Mouse (Mus musculus) midbrain, embryonic 14.5 days (tissue): ENCODE measurements at regions not wholly inside any gene's neighbourhood (a gene's known extent, or its start where the extent isn't known, plus 50 kb on each side); places are given as distances from the start of the nearest gene placed in this dataset.

Experiments
- ATAC-seq: fragments of 200-750 bp; cut with Nextera tagmentation; 2 replicates; pipeline ENCODE4 v1.8.0; 2017; ENCODE audit warnings: moderate number of reproducible peaks, moderate library complexity; ENCODE audit not compliant: low FRiP score, low TSS enrichment
- DNase-seq: peaks from one replicate; pipeline ENCODE4 v3.0.0-alpha.2; 2015
- H3K27ac ChIP-seq: fragments of 300-500 bp; sonication (generic); replicated peaks from 2 replicates; pipeline ENCODE4 v1.5.1; 2014; ENCODE audit warnings: mild to moderate bottlenecking, low read depth, low read length, moderate library complexity
- H3K27me3 ChIP-seq: fragments of 300-500 bp; sonication (generic); 2 replicates; pipeline ENCODE4 v1.6.1; 2014; ENCODE audit warnings: low read length, control low read depth, mixed read lengths; ENCODE audit not compliant: control insufficient read depth, insufficient read depth
- H3K36me3 ChIP-seq: fragments of 300-500 bp; sonication (generic); 2 replicates; pipeline ENCODE4 v1.6.1; 2014; ENCODE audit warnings: low read length, control low read depth; ENCODE audit not compliant: control insufficient read depth, insufficient read depth
- H3K4me1 ChIP-seq: fragments of 300-500 bp; sonication (generic); 2 replicates; pipeline ENCODE4 v1.6.1; 2014; ENCODE audit warnings: mild to moderate bottlenecking, antibody characterized with exemption, low read length, control low read depth; ENCODE audit not compliant: control insufficient read depth, insufficient read depth
- H3K4me2 ChIP-seq: fragments of 300-500 bp; sonication (generic); 2 replicates; pipeline ENCODE4 v1.6.1; 2014; ENCODE audit warnings: mild to moderate bottlenecking, low read length, moderate library complexity
- H3K4me3 ChIP-seq: fragments of 300-500 bp; sonication (generic); replicated peaks from 2 replicates; pipeline ENCODE4 v1.5.1; 2014; ENCODE audit warnings: low read depth, low read length
- H3K9ac ChIP-seq: fragments of 300-500 bp; sonication (generic); replicated peaks from 2 replicates; pipeline ENCODE4 v1.6.1; 2014; ENCODE audit warnings: mild to moderate bottlenecking, low read length, moderate library complexity
- H3K9me3 ChIP-seq: fragments of 300-500 bp; sonication (generic); 2 replicates; pipeline ENCODE4 v1.6.1; 2016; ENCODE audit warnings: low read length, control low read depth, mixed read lengths; ENCODE audit not compliant: control insufficient read depth
- WGBS: fragments of 180-500 bp; shearing (Covaris S2); extraction: QIAGEN DNeasy Blood & Tissue Kit; methylation state at CpG from one replicate; pipeline ENCODE4 v1.1.7; 2014; 5-methylcytosine and 5-hydroxymethylcytosine counted together

DNA sequence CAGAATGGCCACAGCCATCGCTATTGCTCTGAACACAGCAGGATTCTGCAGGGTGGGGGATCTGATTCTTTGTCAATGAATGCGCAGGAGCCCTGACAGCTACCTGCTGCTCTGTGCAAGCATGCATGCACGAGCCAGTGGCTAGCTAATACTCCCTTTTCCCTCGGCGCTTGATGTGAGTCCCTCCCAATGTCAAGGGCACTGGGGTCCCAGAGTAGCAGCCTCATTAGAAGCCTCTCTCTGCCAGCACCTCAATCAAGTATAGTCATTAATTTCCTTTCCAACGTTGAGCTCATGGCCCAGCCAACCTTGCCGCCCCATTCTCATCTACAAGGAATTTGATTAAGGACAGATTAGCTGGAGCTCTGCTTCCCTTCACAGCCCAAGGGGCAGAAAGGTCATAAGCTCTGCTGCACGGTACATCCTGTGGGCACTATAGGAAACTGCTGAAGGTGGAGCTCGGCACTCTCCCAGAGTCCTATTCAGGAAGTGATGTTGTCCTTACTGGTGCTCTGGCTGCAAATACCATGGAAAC lies 190.2 kb upstream of the Cops8 start:
- Histone ChIP-seq H3K4me2 (no peak overlapping the region), H3K9me3 (no peaks in the 10 kb centered on the region), H3K36me3 (no peaks in the 10 kb centered on the region), H3K4me3 (no peak overlapping the region), H3K4me1 (no peaks in the 10 kb centered on the region), H3K27ac (no peak overlapping the region), H3K27me3 (no peaks in the 10 kb centered on the region), H3K9ac (no peak overlapping the region)
- WGBS, result 12% methylated on average over 9 of the region's 9 CpGs
- no peak for ATAC-seq
- DNase-seq, result no peak

GRCm38 (mm10) chr1:90414751-90415150 lies 188.0 kb upstream of the Cops8 start:
- no peaks in the 10 kb centered on the region for H3K9me3 ChIP-seq
- no peak overlapping the region for H3K4me2 ChIP-seq
- no peaks in the 10 kb centered on the region for H3K36me3 ChIP-seq
- no peak overlapping the region for H3K4me3 ChIP-seq
- no peak overlapping the region for H3K9ac ChIP-seq
- no peak for ATAC-seq
- H3K4me1 ChIP-seq, result no peaks in the 10 kb centered on the region
- H3K27ac ChIP-seq, result no peak overlapping the region
- no peaks in the 10 kb centered on the region for H3K27me3 ChIP-seq
- 89% methylated on average over 4 of the region's 4 CpGs for WGBS
- DNase-seq, result no peak

GRCm38 (mm10) chr1:90424066-90424821 lies 178.5 kb upstream of the Cops8 start:
- Histone ChIP-seq H3K27me3 (no peaks in the 10 kb centered on the region), H3K27ac (no peak overlapping the region), H3K4me2 (no peak overlapping the region), H3K9me3 (no peaks in the 10 kb centered on the region), H3K9ac (no peak overlapping the region), H3K4me1 (peaks cover 5% of the 10 kb centered on the region; the same call in 1 of the 2 replicates), H3K36me3 (no peaks in the 10 kb centered on the region), H3K4me3 (no peak overlapping the region)
- WGBS, result 10% methylated on average over 13 of the region's 13 CpGs
- ATAC-seq, result no peak
- DNase-seq, result peak; percentile 35

GRCm38 (mm10) chr1:90428334-90428733 lies 174.4 kb upstream of the Cops8 start:
- Histone ChIP-seq H3K27ac (no peak overlapping the region), H3K4me2 (no peak overlapping the region), H3K9ac (no peak overlapping the region), H3K36me3 (no peaks in the 10 kb centered on the region), H3K4me3 (no peak overlapping the region), H3K4me1 (peaks cover 5% of the 10 kb centered on the region; the same call in 1 of the 2 replicates), H3K9me3 (no peaks in the 10 kb centered on the region), H3K27me3 (no peaks in the 10 kb centered on the region)
- 94% methylated on average over 6 of the region's 6 CpGs for whole genome bisulfite sequencing
- ATAC-seq (no peak), DNase-seq (no peak)

GRCm38 (mm10) chr1:90428774-90429173 lies 174.0 kb upstream of the Cops8 start:
- H3K9me3 ChIP-seq, result no peaks in the 10 kb centered on the region
- ATAC-seq (no peak), DNase-seq (no peak)
- H3K4me2 ChIP-seq, result no peak overlapping the region
- WGBS, result 75% methylated on average over 7 of the region's 7 CpGs
- H3K4me1 ChIP-seq, result peaks cover 5% of the 10 kb centered on the region; the same call in 1 of the 2 replicates
- no peaks in the 10 kb centered on the region for H3K36me3 ChIP-seq
- no peaks in the 10 kb centered on the region for H3K27me3 ChIP-seq
- H3K27ac ChIP-seq, result no peak overlapping the region
- no peak overlapping the region for H3K9ac ChIP-seq
- no peak overlapping the region for H3K4me3 ChIP-seq

GRCm38 (mm10) chr1:90430480-90430879 lies 172.3 kb upstream of the Cops8 start:
- DNase-seq (no peak), ATAC-seq (no peak)
- Histone ChIP-seq H3K27me3 (no peaks in the 10 kb centered on the region), H3K27ac (no peak overlapping the region), H3K4me2 (no peak overlapping the region), H3K36me3 (no peaks in the 10 kb centered on the region), H3K4me1 (no peaks in the 10 kb centered on the region), H3K9me3 (no peaks in the 10 kb centered on the region), H3K9ac (no peak overlapping the region), H3K4me3 (no peak overlapping the region)
- WGBS, result 90% methylated on average over 9 of the region's 9 CpGs

DNA sequence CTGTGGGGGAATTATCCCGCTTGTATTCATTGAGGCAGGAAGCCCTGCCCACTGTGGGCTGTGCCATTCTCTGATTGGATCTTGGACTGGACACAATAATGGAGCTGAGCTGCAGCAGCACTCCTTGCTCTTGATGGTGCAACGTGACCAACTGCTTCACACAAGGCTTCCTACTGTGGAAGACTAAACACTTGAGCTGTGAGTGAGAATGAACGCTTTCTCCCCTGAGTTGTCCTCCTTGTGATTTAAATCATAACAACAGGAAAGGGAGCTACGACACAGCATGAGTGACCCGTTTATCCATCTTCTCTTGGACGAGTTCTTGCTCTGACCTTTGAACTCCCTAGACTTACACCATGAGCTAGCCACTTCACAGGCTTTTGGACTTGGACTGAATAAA lies 171.0 kb upstream of the Cops8 start:
- no peaks in the 10 kb centered on the region for H3K27me3 ChIP-seq
- H3K4me1 ChIP-seq, result no peaks in the 10 kb centered on the region
- H3K27ac ChIP-seq, result no peak overlapping the region
- no peaks in the 10 kb centered on the region for H3K36me3 ChIP-seq
- no peak overlapping the region for H3K4me2 ChIP-seq
- DNase-seq (no peak), ATAC-seq (no peak)
- no peak overlapping the region for H3K4me3 ChIP-seq
- H3K9me3 ChIP-seq, result no peaks in the 10 kb centered on the region
- 62% methylated on average over 6 of the region's 6 CpGs for WGBS
- no peak overlapping the region for H3K9ac ChIP-seq

- no peaks in the 10 kb centered on the region for H3K36me3 ChIP-seq
- DNase-seq, result no peak
- no peak for ATAC-seq
- H3K4me2 ChIP-seq, result no peak overlapping the region
- no peaks in the 10 kb centered on the region for H3K4me1 ChIP-seq
- no peak overlapping the region for H3K4me3 ChIP-seq
- 80% methylated on average over 5 of the region's 5 CpGs for WGBS
- no peak overlapping the region for H3K9ac ChIP-seq
- H3K27me3 ChIP-seq, result no peaks in the 10 kb centered on the region
- no peaks in the 10 kb centered on the region for H3K9me3 ChIP-seq
- no peak overlapping the region for H3K27ac ChIP-seq
These were observed 168.9 kb upstream of the Cops8 start for GRCm38 (mm10) chr1:90433911-90434310.

DNA sequence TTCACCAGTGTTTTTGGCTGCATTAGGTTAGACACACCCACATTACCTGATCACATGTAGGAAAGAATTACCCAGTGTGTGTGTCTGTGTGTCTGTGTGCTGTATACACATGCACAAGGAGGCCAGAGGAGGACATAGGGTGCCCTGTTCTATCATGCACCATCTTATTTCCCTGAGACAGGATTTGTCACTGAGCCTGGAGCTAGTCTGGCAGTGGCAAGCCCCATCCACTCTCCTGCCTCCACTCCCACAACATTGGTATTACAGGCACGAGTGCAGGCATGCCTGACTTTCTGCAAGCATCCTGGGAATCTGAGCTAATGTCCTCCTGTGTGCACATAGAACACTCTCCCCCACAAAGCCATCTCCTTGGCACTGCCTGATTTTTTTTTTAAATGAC lies 162.1 kb upstream of the Cops8 start:
- DNase-seq (peak; percentile 59), ATAC-seq (no peak; the same call in 1 of the 2 replicates)
- Histone ChIP-seq H3K4me2 (no peak overlapping the region), H3K4me3 (no peak overlapping the region), H3K36me3 (no peaks in the 10 kb centered on the region), H3K9me3 (no peaks in the 10 kb centered on the region), H3K9ac (no peak overlapping the region), H3K4me1 (peaks cover 13% of the 10 kb centered on the region), H3K27ac (no peak overlapping the region), H3K27me3 (no peaks in the 10 kb centered on the region)
- WGBS, result 5% methylated on average over 1 of the region's 1 CpGs
